Comparison of ENCODE assay signal across 9 mouse cellular contexts in genomic region chr7:144738357-144738798, GRCm38 (mm10). TPM values are rescaled to one million over a fixed set of nuclear protein-coding genes. Genes with fewer than 3 reads are reported as not detected.
A peak's percentile ranks its signal among the peaks of the same experiment; 100 is the strongest.
DNase-seq lines count a peak whose midpoint lies in the region; ATAC-seq and TF ChIP-seq lines count a peak whose summit lies in the region.
"Had no signal": no experiment of that assay in that cellular context is flagged by ENCODE, and none has a peak within 500 bp of the region (broad histone marks: within the 10 kb centered on the region; RNA-seq: fewer than 3 reads in every experiment).

No protein-coding gene starts in this region.

- H3K4me2 ChIP-seq in forebrain, embryonic 11.5 days (ENCODE audit: low read depth, low read length, severe bottlenecking), result peak overlapping the region; percentile 79
- peak overlapping the region; percentile 79 for H3K4me2 ChIP-seq in neural tube, embryonic 12.5 days (replicated peaks)

- no peaks in the 10 kb centered on the region for H3K9me3 ChIP-seq in forebrain, embryonic 11.5 days (ENCODE audit: control insufficient read depth, low read length)
- H3K9me3 ChIP-seq in neural tube, embryonic 12.5 days, result no peaks in the 10 kb centered on the region

- H3K9ac ChIP-seq in forebrain, embryonic 11.5 days (ENCODE audit: low read length), result peak overlapping the region; percentile 67
- peak overlapping the region; percentile 43; the same call in 1 of the 2 replicates for H3K9ac ChIP-seq in neural tube, embryonic 12.5 days

- DNase-seq in lung, adult 2 months, result no peak
- DNase-seq in lung, postnatal 25 days (ENCODE audit: low spot score), result no peak
- DNase-seq in forebrain, embryonic 11.5 days (ENCODE audit: low spot score), result peak; percentile 66
- DNase-seq in kidney, postnatal 4 days, result peak; percentile 58 to 65
- no peak for DNase-seq in natural killer cell, adult 2 months (ENCODE audit: low spot score in 2 of 2)
- DNase-seq in adrenal gland, adult (ENCODE audit: inconsistent age in 2 of 2, low spot score in 1 of 2), result no peak
- DNase-seq in urinary bladder, postnatal 10 days (ENCODE audit: low spot score), result no peak

- peak overlapping the region; percentile 39 for H3K4me3 ChIP-seq in lung, adult 2 months (replicated peaks; ENCODE audit: extremely low read depth, low read depth, low read length)
- H3K4me3 ChIP-seq in forebrain, embryonic 11.5 days (ENCODE audit: low read depth, low read length), result peak overlapping the region; percentile 45
- peak overlapping the region; percentile 27 for H3K4me3 ChIP-seq in neural tube, embryonic 12.5 days
- H3K4me3 ChIP-seq: myocyte had no signal

- peaks cover 2% of the 10 kb centered on the region; the same call in 1 of the 2 replicates for H3K27me3 ChIP-seq in forebrain, embryonic 11.5 days (ENCODE audit: control insufficient read depth, insufficient read depth, low read length)
- H3K27me3 ChIP-seq in neural tube, embryonic 12.5 days (replicated peaks), result peaks cover 38% of the 10 kb centered on the region

- no peaks in the 10 kb centered on the region for H3K36me3 ChIP-seq in forebrain, embryonic 11.5 days (ENCODE audit: control insufficient read depth, insufficient read depth, low read length)
- H3K36me3 ChIP-seq in neural tube, embryonic 12.5 days, result no peaks in the 10 kb centered on the region

- peak; percentile 59 for ATAC-seq in forebrain, embryonic 11.5 days (replicated peaks; ENCODE audit: low FRiP score)
- ATAC-seq in neural tube, embryonic 12.5 days (ENCODE audit: low FRiP score, low read depth), result no peak

- WGBS in lung, adult 2 months, result 2% methylated on average over 33 of the region's 33 CpGs
- under 1% methylated on average over 32 of the region's 33 CpGs for WGBS in forebrain, embryonic 11.5 days
- WGBS in neural tube, embryonic 12.5 days, result under 1% methylated on average over 33 of the region's 33 CpGs

- no peak for TF ChIP-seq CTCF in lung, adult 2 months (IDR thresholded peaks at IDR 0.05; ENCODE audit: insufficient read depth, low read length)

- H3K27ac ChIP-seq in forebrain, embryonic 11.5 days (ENCODE audit: low read depth, low read length), result no peak overlapping the region
- no peak overlapping the region for H3K27ac ChIP-seq in neural tube, embryonic 12.5 days

- TF ChIP-seq POLR2A in lung, adult 2 months (IDR thresholded peaks at IDR 0.05; ENCODE audit: borderline replicate concordance, extremely low read depth, low read depth, low read length), result no peak

- no peaks in the 10 kb centered on the region for H3K4me1 ChIP-seq in lung, adult 2 months (ENCODE audit: control insufficient read depth, insufficient read depth, low read length)
- H3K4me1 ChIP-seq in forebrain, embryonic 11.5 days (replicated peaks; ENCODE audit: control insufficient read depth, insufficient read depth, low read length), result peaks cover 6% of the 10 kb centered on the region; the same call in 1 of the 2 replicates
- peaks cover 9% of the 10 kb centered on the region for H3K4me1 ChIP-seq in neural tube, embryonic 12.5 days

RNA-seq across cellular contexts. Expression of gene Ano1, which starts 13.4 kb away (rescaled TPM):
- polyA plus RNA-seq in lung, adult 2 months (2012; rRNA removed), result 86.3 and 92.3 TPM in 2 replicates
- polyA plus RNA-seq in forebrain, embryonic 11.5 days (2014; fragmentation: Nextera tagmentation; extraction: Ambion mirVana), result 22.9 and 25.6 TPM in 2 replicates
- 3.1 and 3.3 TPM in 2 replicates for polyA plus RNA-seq in neural tube, embryonic 12.5 days (2016; fragmentation: Nextera tagmentation; extraction: Ambion mirVana)

Comparison
In these comparisons a context has a peak if more than half of its experiments do, and no peak if none do; other contexts are left out.
1. DNase-seq: peak in forebrain, embryonic 11.5 days (single experiment) and kidney, postnatal 4 days (2 of 2); none in lung, adult 2 months (single experiment), lung, postnatal 25 days (single experiment), natural killer cell, adult 2 months (0 of 2), adrenal gland, adult (0 of 2) and urinary bladder, postnatal 10 days (single experiment).
2. Peak in every context shown above with its lines, with median percentiles within 50 percentile points of each other: H3K4me3 ChIP-seq.